Mouse (Mus musculus) CH12.LX (cell line): ENCODE data around the gene Onecut3. TPM values are rescaled to one million over a fixed set of nuclear protein-coding genes. Genes with fewer than 3 reads are reported as not detected.

Experiments
- DNase-seq: peaks from one replicate; pipeline ENCODE4 v3.0.0-alpha.2; 2013; ENCODE audit errors: extremely low read depth
- H3K27ac ChIP-seq: 2 replicates; pipeline ENCODE4 v1.5.1; 2012; ENCODE audit warnings: low read depth, mild to moderate bottlenecking, control low read depth, moderate library complexity; ENCODE audit not compliant: insufficient read depth
- H3K27me3 ChIP-seq: replicated peaks from 2 replicates; pipeline ENCODE3; 2012; ENCODE audit warnings: inconsistent platforms
- H3K36me3 ChIP-seq, 2 experiments: replicated peaks in 1 of 2; 2 replicates each; pipeline versions ENCODE3 to v1.6.1; 2012; ENCODE audit warnings: inconsistent platforms in 1 of 2, low read length in 1 of 2, mild to moderate bottlenecking in 1 of 2, mixed read lengths in 1 of 2, moderate library complexity in 1 of 2; ENCODE audit not compliant: control insufficient read depth in 1 of 2, insufficient read depth in 1 of 2
- H3K4me1 ChIP-seq, 2 experiments: 2 replicates each; pipeline ENCODE4 v1.6.1; 2012; ENCODE audit warnings: inconsistent platforms in 1 of 2, moderate library complexity in 1 of 2; ENCODE audit not compliant: insufficient read depth in 2 of 2, control insufficient read depth in 1 of 2
- H3K4me2 ChIP-seq: 2 replicates; pipeline ENCODE4 v1.6.1; 2012; ENCODE audit warnings: low read depth, mild to moderate bottlenecking, control low read depth; ENCODE audit not compliant: poor library complexity, insufficient read depth, severe bottlenecking
- H3K4me3 ChIP-seq, 3 experiments: fragments of 150-350 bp in 1 of 3; sonication (generic) in 1 of 3; replicated peaks in 1 of 3; 2 replicates each; pipeline versions ENCODE3 to v1.5.1; 2011 to 2012; ENCODE audit warnings: low read depth in 2 of 3, low read length in 2 of 3, mild to moderate bottlenecking in 2 of 3, moderate library complexity in 2 of 3, control low read depth in 1 of 3, improper control_type of control experiment in 1 of 3, inconsistent platforms in 1 of 3, mixed read lengths in 1 of 3; ENCODE audit not compliant: poor library complexity in 1 of 3
- H3K79me2 ChIP-seq: replicated peaks from 2 replicates; pipeline ENCODE4 v1.6.1; 2012; ENCODE audit warnings: mild to moderate bottlenecking, moderate library complexity; ENCODE audit not compliant: control insufficient read depth, poor library complexity, insufficient read depth, severe bottlenecking; ENCODE audit errors: extremely low read depth
- H3K9ac ChIP-seq: 2 replicates; pipeline ENCODE4 v1.6.1; 2012; ENCODE audit warnings: low read depth, mild to moderate bottlenecking, control low read depth, moderate library complexity; ENCODE audit not compliant: insufficient read depth
- H3K9me3 ChIP-seq: replicated peaks from 2 replicates; pipeline ENCODE3; 2012; ENCODE audit warnings: low read length, inconsistent platforms, mixed read lengths
- BHLHE40 ChIP-seq: IDR thresholded peaks from 2 replicates; pipeline ENCODE4 v1.6.1; 2011; ENCODE audit warnings: mild to moderate bottlenecking, low read depth, low read length, improper control_type of control experiment
- CHD2 ChIP-seq: IDR thresholded peaks from 2 replicates; pipeline ENCODE4 v1.6.1; 2011; ENCODE audit warnings: low read length, improper control_type of control experiment
- E2F4 ChIP-seq: IDR thresholded peaks from 2 replicates; pipeline ENCODE4 v1.6.1; 2011; ENCODE audit warnings: low read depth, low read length, improper control_type of control experiment; ENCODE audit not compliant: insufficient replicate concordance
- EP300 ChIP-seq: IDR thresholded peaks from 2 replicates; pipeline ENCODE4 v1.6.1; 2011; ENCODE audit warnings: low read length, improper control_type of control experiment
- GABPA ChIP-seq: IDR thresholded peaks from 2 replicates; pipeline ENCODE4 v1.6.1; 2012; ENCODE audit warnings: low read depth, low read length, improper control_type of control experiment, inconsistent platforms; ENCODE audit not compliant: insufficient replicate concordance
- HCFC1 ChIP-seq: IDR thresholded peaks from 2 replicates; pipeline ENCODE4 v1.6.1; 2012; ENCODE audit warnings: low read depth, mild to moderate bottlenecking, inconsistent platforms, low read length, improper control_type of control experiment
- JUN ChIP-seq: IDR thresholded peaks from 2 replicates; pipeline ENCODE4 v1.6.1; 2011; ENCODE audit warnings: low read depth, mild to moderate bottlenecking, low read length, improper control_type of control experiment, moderate library complexity; ENCODE audit not compliant: insufficient read depth
- JUND ChIP-seq: conservative IDR thresholded peaks from 2 replicates; pipeline ENCODE4 v1.6.1; 2011; ENCODE audit warnings: low read depth, low read length, improper control_type of control experiment
- MAX ChIP-seq: IDR thresholded peaks from 2 replicates; pipeline ENCODE4 v1.6.1; 2011; ENCODE audit warnings: low read length, improper control_type of control experiment
- MEF2A ChIP-seq: IDR thresholded peaks from 2 replicates; pipeline ENCODE4 v1.6.1; 2014; ENCODE audit warnings: low read depth, mild to moderate bottlenecking, inconsistent platforms, low read length, improper control_type of control experiment, borderline replicate concordance
- MYC ChIP-seq: IDR thresholded peaks from 2 replicates; pipeline ENCODE4 v1.6.1; 2011; ENCODE audit warnings: low read depth, mild to moderate bottlenecking, improper control_type of control experiment, low read length
- NRF1 ChIP-seq: IDR thresholded peaks from 2 replicates; pipeline ENCODE4 v1.6.1; 2014; ENCODE audit warnings: low read depth, mild to moderate bottlenecking, inconsistent platforms, low read length, improper control_type of control experiment, moderate library complexity
- PAX5 ChIP-seq: IDR thresholded peaks from 2 replicates; pipeline ENCODE4 v1.6.1; 2012; ENCODE audit warnings: low read length, inconsistent platforms, mixed read lengths
- POLR2AphosphoS2 ChIP-seq: IDR thresholded peaks from 2 replicates; pipeline ENCODE4 v1.6.1; 2011; ENCODE audit warnings: low read depth, low read length, improper control_type of control experiment
- RAD21 ChIP-seq: IDR thresholded peaks from 2 replicates; pipeline ENCODE4 v1.6.1; 2011; ENCODE audit warnings: low read depth, mild to moderate bottlenecking, low read length, improper control_type of control experiment, moderate library complexity
- USF1 ChIP-seq: IDR thresholded peaks from 2 replicates; pipeline ENCODE4 v1.6.1; 2014; ENCODE audit warnings: low read depth, mild to moderate bottlenecking, inconsistent platforms, low read length, improper control_type of control experiment
- USF2 ChIP-seq: conservative IDR thresholded peaks from 2 replicates; pipeline ENCODE4 v1.6.1; 2011; ENCODE audit warnings: low read depth, low read length, improper control_type of control experiment
- ZC3H11A ChIP-seq: IDR thresholded peaks from 2 replicates; pipeline ENCODE4 v1.6.1; 2012; ENCODE audit warnings: low read depth, mild to moderate bottlenecking, inconsistent platforms, low read length, improper control_type of control experiment
- ZKSCAN1 ChIP-seq: IDR thresholded peaks from 2 replicates; pipeline ENCODE4 v1.6.1; 2012; ENCODE audit warnings: low read depth, inconsistent platforms, low read length, improper control_type of control experiment, borderline replicate concordance
- ZMIZ1 ChIP-seq: IDR thresholded peaks from 2 replicates; pipeline ENCODE4 v1.6.1; 2012; ENCODE audit warnings: low read depth, mild to moderate bottlenecking, inconsistent platforms, low read length, improper control_type of control experiment
- ZNF384 ChIP-seq: IDR thresholded peaks from 2 replicates; pipeline ENCODE4 v1.6.1; 2012; ENCODE audit warnings: low read depth, low read length, improper control_type of control experiment, inconsistent platforms
- dilution Hi-C: fragments of 300-500 bp; cut with MboI; formaldehyde crosslinking; loops from 2 replicates; pipeline ENCODE4 v1.14.3; 2020; ENCODE audit warnings: low sequenced_read_pairs; ENCODE audit not compliant: extremely low pct_unique_long_range_greater_than_20kb, extremely low pct_ligation_motif_present
- in situ Hi-C: fragments of 300-500 bp; cut with MboI; formaldehyde crosslinking; loops from 3 replicates; pipeline ENCODE4 v1.14.3; 2019; ENCODE audit warnings: low sequenced_read_pairs, low pct_ligation_motif_present, low pct_unique_long_range_greater_than_20kb, mixed read lengths
- polyA plus RNA-seq: library from polyadenylated mRNA; unstranded; fragments of >175 nt; gene quantifications from 2 replicates; pipeline ENCODE4 v1.2.1, GENCODE M21; 2012; ENCODE audit warnings: low read depth; ENCODE audit not compliant: insufficient read length
- total RNA-seq, 2 experiments: library from RNA; depleted of rRNA; stranded (reverse); fragments of 300-350 nt in 1 of 2; fragments of >200 nt in 1 of 2; gene quantifications; 2 replicates each; pipeline ENCODE4 v1.2.3; 2012 to 2014

Gene Onecut3
- total and polyA plus RNA-seq, 3 experiments = not detected

DNA sequence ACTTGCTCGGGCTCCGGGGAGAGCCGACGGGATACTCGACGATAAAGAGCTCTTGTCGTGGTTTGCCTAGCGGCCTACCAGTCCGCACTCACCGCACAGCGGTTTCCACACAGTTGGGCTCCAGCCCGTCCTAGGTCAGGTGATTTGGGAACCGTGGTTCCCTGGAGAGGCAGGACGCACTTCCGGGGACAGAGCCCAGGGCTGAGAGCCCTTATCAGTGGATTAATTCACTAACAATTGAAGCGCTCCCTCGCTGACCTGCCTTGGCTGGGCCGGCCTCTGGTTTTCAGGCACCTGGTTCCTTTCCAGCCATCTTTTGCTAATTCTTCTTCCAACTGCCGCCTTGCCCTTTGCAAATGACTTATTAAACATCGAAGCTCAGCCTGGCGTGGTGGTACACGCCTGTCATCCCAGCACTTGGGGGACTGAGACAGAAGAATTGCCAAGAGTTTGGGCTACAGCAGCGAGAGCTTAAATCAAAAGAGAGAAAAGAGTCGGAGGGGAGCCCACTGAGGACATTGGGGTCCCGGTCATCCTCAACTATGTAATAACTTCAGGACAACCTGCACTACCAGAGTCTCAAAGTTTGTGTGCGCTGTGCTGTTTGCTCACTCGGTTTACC, 9.1 kb downstream of the Onecut3 start:
- peaks cover 76% of the 10 kb centered on the region for H3K27me3 ChIP-seq
- H3K9me3 ChIP-seq = no peaks in the 10 kb centered on the region
- no peak for DNase-seq
- in situ Hi-C loops (no loop called here), dilution Hi-C loops (no loop called here)
- H3K79me2 ChIP-seq = no peaks in the 10 kb centered on the region
- H3K4me2 ChIP-seq = no peak overlapping the region
- peaks cover 4 to 10% of the 10 kb centered on the region in 2 experiments; a peak in 3 of 4 replicates for H3K4me1 ChIP-seq
- no peaks in the 10 kb centered on the region for H3K36me3 ChIP-seq
- no peak overlapping the region for H3K4me3 ChIP-seq
- no peak overlapping the region for H3K27ac ChIP-seq
- TF ChIP-seq GABPA (no peak), HCFC1 (no peak), ZC3H11A (no peak), ZKSCAN1 (no peak), EP300 (no peak), ZMIZ1 (no peak), POLR2AphosphoS2 (no peak), USF1 (no peak), JUN (no peak), ZNF384 (no peak), PAX5 (no peak), BHLHE40 (no peak), MEF2A (no peak), NRF1 (no peak), USF2 (no peak), CHD2 (no peak), RAD21 (no peak), MYC (no peak), MAX (no peak)
- H3K9ac ChIP-seq = no peak overlapping the region

DNA sequence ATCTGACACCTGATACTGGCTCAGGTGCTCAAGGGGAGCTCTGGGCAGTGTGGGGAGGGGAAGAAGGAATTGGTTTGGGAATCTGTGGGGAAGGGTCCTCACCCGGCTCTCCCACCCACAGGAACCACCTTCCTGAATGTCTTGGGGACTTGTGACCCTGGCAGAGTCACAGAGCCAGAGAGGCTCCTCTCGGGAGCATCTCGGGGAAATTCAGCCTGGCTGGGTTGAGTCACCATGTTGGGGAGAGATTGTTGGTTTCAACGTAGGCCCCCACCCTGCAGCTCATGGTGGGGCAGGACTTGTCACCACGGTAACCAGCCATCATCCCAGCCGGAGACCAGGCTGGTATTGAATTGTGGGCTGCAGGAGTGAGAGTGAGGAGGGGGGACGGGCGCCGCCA, 10.1 kb downstream of the Onecut3 start:
- Histone ChIP-seq H3K4me1 (peaks cover 0 to 18% of the 10 kb centered on the region in 2 experiments; a peak in 2 of 4 replicates), H3K79me2 (no peaks in the 10 kb centered on the region), H3K36me3 (no peaks in the 10 kb centered on the region), H3K27me3 (peaks cover 74% of the 10 kb centered on the region), H3K9me3 (no peaks in the 10 kb centered on the region), H3K4me3 (no peak overlapping the region), H3K27ac (no peak overlapping the region), H3K9ac (no peak overlapping the region), H3K4me2 (no peak overlapping the region)
- dilution Hi-C loops (no loop called here), in situ Hi-C loops (loop anchor here (5.0 kb wide), 2 partner anchors 57 to 132 kb away; no protein-coding TSS in a partner anchor)
- no peak for TF ChIP-seq E2F4
- no peak for TF ChIP-seq EP300
- TF ChIP-seq HCFC1 = no peak
- TF ChIP-seq RAD21 = no peak
- TF ChIP-seq JUND = no peak
- DNase-seq = no peak
